Mouse (Mus musculus): ENCODE data around the gene Ncbp3.
A peak's percentile ranks its signal among the peaks of the same experiment; 100 is the strongest.

GRCm38 (mm10) chr11:73137116-73137515 lies 89.5 kb downstream of the Ncbp3 start:
- no peak for TF ChIP-seq BHLHE40 (IDR thresholded peaks at IDR 0.05; ENCODE audit: borderline replicate concordance, low read depth, low read length)
- TF ChIP-seq TCF12 (IDR thresholded peaks at IDR 0.05; ENCODE audit: low read depth, low read length): no peak
- peak; percentile 86; the same call in 1 of the 2 replicates for TF ChIP-seq CHD1 (IDR thresholded peaks at IDR 0.05; ENCODE audit: low read depth, low read length)

All from MEL (cell line).